14 mouse cellular contexts compared by ENCODE assay signal in genomic region chr10:70964706-70965105, GRCm38 (mm10).
A peak's percentile ranks its signal among the peaks of the same experiment; 100 is the strongest.
DNase-seq lines count a peak whose midpoint lies in the region; ATAC-seq and TF ChIP-seq lines count a peak whose summit lies in the region.
"Had no signal": no experiment of that assay in that cellular context is flagged by ENCODE, and none has a peak within 500 bp of the region (broad histone marks: within the 10 kb centered on the region; RNA-seq: fewer than 3 reads in every experiment).

No protein-coding gene starts in this region.

- WGBS in hindbrain, embryonic 13.5 days: 41% methylated on average over 8 of the region's 8 CpGs
- WGBS in hindbrain, postnatal 0 days: 44% methylated on average over 8 of the region's 8 CpGs
- WGBS in midbrain, embryonic 15.5 days: 35% methylated on average over 8 of the region's 8 CpGs

- H3K4me1 ChIP-seq in hindbrain, embryonic 13.5 days (replicated peaks): 0 out of 2 replicates have a peak, but pooled peaks cover 5% of the 10 kb centered on the region
- H3K4me1 ChIP-seq in hindbrain, postnatal 0 days (ENCODE audit: insufficient read depth, low read length): no peaks in the 10 kb centered on the region
- no peaks in the 10 kb centered on the region for H3K4me1 ChIP-seq in ES-Bruce4 (ENCODE audit: control insufficient read depth, insufficient read depth, low read length)
- H3K4me1 ChIP-seq in midbrain, embryonic 15.5 days: peaks cover 3% of the 10 kb centered on the region; the same call in 1 of the 2 replicates

- no peaks in the 10 kb centered on the region for H3K36me3 ChIP-seq in hindbrain, embryonic 13.5 days
- no peaks in the 10 kb centered on the region for H3K36me3 ChIP-seq in hindbrain, postnatal 0 days (ENCODE audit: insufficient read depth, low read length)
- H3K36me3 ChIP-seq in ES-Bruce4 (ENCODE audit: control insufficient read depth, insufficient read depth, low read length, poor library complexity, severe bottlenecking): no peaks in the 10 kb centered on the region
- H3K36me3 ChIP-seq in midbrain, embryonic 15.5 days (replicated peaks): no peaks in the 10 kb centered on the region
- H3K36me3 ChIP-seq: lung, embryonic 15.5 days had no signal

- no peak for TF ChIP-seq POLR2A in ES-Bruce4 (IDR thresholded peaks at IDR 0.05; ENCODE audit: insufficient read depth, low read length)

- H3K9ac ChIP-seq in hindbrain, embryonic 13.5 days: no peak overlapping the region
- no peak overlapping the region for H3K9ac ChIP-seq in hindbrain, postnatal 0 days (replicated peaks; ENCODE audit: low read length)
- H3K9ac ChIP-seq in ES-Bruce4 (ENCODE audit: low read depth, poor library complexity, severe bottlenecking): no peak overlapping the region
- H3K9ac ChIP-seq in midbrain, embryonic 15.5 days: no peak overlapping the region
- H3K9ac ChIP-seq: lung, embryonic 15.5 days had no signal

- ATAC-seq in hindbrain, embryonic 13.5 days (ENCODE audit: low FRiP score): 0 out of 2 replicates have a peak, but pooled peaks have one; percentile 70
- ATAC-seq in hindbrain, postnatal 0 days: no peak
- peak; percentile 62 for ATAC-seq in midbrain, embryonic 15.5 days (replicated peaks)
- no peak for ATAC-seq in megakaryocyte-erythroid progenitor cell, adult 5-6 weeks (replicated peaks; ENCODE audit: low FRiP score, low TSS enrichment, poor library complexity, severe bottlenecking)
- no peak for ATAC-seq in inflammation-experienced regulatory T-cells, adult 6 months

- H3K4me2 ChIP-seq in hindbrain, embryonic 13.5 days: 0 out of 2 replicates have a peak overlapping the region, but pooled peaks have one; percentile 4
- no peak overlapping the region for H3K4me2 ChIP-seq in hindbrain, postnatal 0 days (ENCODE audit: low read depth, low read length)
- H3K4me2 ChIP-seq in midbrain, embryonic 15.5 days: no peak overlapping the region
- H3K4me2 ChIP-seq: lung, embryonic 15.5 days had no signal

- H3K9me3 ChIP-seq in hindbrain, embryonic 13.5 days: no peaks in the 10 kb centered on the region
- no peaks in the 10 kb centered on the region for H3K9me3 ChIP-seq in hindbrain, postnatal 0 days (ENCODE audit: low read length)
- no peaks in the 10 kb centered on the region for H3K9me3 ChIP-seq in ES-Bruce4 (replicated peaks; ENCODE audit: control insufficient read depth, insufficient read depth, low read length, poor library complexity, severe bottlenecking)
- no peaks in the 10 kb centered on the region for H3K9me3 ChIP-seq in midbrain, embryonic 15.5 days
- H3K9me3 ChIP-seq: lung, embryonic 15.5 days had no signal

- peak; percentile 20 for DNase-seq in adrenal gland, postnatal 14 days
- DNase-seq in adrenal gland, adult 8-10 months: no peak
- no peak for DNase-seq in hindbrain, postnatal 0 days (ENCODE audit: low spot score)
- DNase-seq: cerebellum, adult 11 months; heart, postnatal 36 days; kidney, adult 8-10 months; liver; thymus, postnatal 14 days had no signal

- no peak for TF ChIP-seq CTCF in hindbrain, postnatal 0 days (IDR thresholded peaks at IDR 0.05; ENCODE audit: low read depth)
- no peak for TF ChIP-seq CTCF in ES-Bruce4 (IDR thresholded peaks at IDR 0.05; ENCODE audit: low read depth, low read length)

- H3K4me3 ChIP-seq in hindbrain, embryonic 13.5 days: no peak overlapping the region
- no peak overlapping the region for H3K4me3 ChIP-seq in hindbrain, postnatal 0 days (ENCODE audit: low read length)
- H3K4me3 ChIP-seq in ES-Bruce4 (ENCODE audit: low read depth, low read length): 0 out of 2 replicates have a peak overlapping the region, but pooled peaks have one; percentile 22
- H3K4me3 ChIP-seq in midbrain, embryonic 15.5 days: no peak overlapping the region
- H3K4me3 ChIP-seq: lung, embryonic 15.5 days had no signal

- no peak for TF ChIP-seq EP300 in ES-Bruce4 (IDR thresholded peaks at IDR 0.05; ENCODE audit: insufficient read depth, low read depth, low read length)

- H3K27me3 ChIP-seq in hindbrain, embryonic 13.5 days: no peaks in the 10 kb centered on the region
- H3K27me3 ChIP-seq in hindbrain, postnatal 0 days (ENCODE audit: insufficient read depth, low read length): no peaks in the 10 kb centered on the region
- H3K27me3 ChIP-seq in ES-Bruce4 (ENCODE audit: control insufficient read depth, insufficient read depth, low read length, poor library complexity, severe bottlenecking): no peaks in the 10 kb centered on the region
- H3K27me3 ChIP-seq in midbrain, embryonic 15.5 days (replicated peaks): no peaks in the 10 kb centered on the region
- H3K27me3 ChIP-seq: lung, embryonic 15.5 days had no signal

- H3K27ac ChIP-seq in hindbrain, embryonic 13.5 days: no peak overlapping the region
- no peak overlapping the region for H3K27ac ChIP-seq in hindbrain, postnatal 0 days
- no peak overlapping the region for H3K27ac ChIP-seq in ES-Bruce4 (ENCODE audit: insufficient read depth, low read length)
- H3K27ac ChIP-seq in midbrain, embryonic 15.5 days: no peak overlapping the region
- H3K27ac ChIP-seq: lung, embryonic 15.5 days had no signal

Comparison
In these comparisons a context has a peak if more than half of its experiments do, and no peak if none do; other contexts are left out.
1. ATAC-seq: peak in hindbrain, embryonic 13.5 days (single experiment) and midbrain, embryonic 15.5 days (single experiment); none in hindbrain, postnatal 0 days (single experiment), megakaryocyte-erythroid progenitor cell, adult 5-6 weeks (single experiment) and inflammation-experienced regulatory T-cells, adult 6 months (single experiment).